Mouse (Mus musculus): ENCODE measurements at regions not wholly inside any gene's neighbourhood (a gene's known extent, or its start where the extent isn't known, plus 50 kb on each side); places are given as distances from the start of the nearest gene placed in this dataset.
A peak's percentile ranks its signal among the peaks of the same experiment; 100 is the strongest.

DNA sequence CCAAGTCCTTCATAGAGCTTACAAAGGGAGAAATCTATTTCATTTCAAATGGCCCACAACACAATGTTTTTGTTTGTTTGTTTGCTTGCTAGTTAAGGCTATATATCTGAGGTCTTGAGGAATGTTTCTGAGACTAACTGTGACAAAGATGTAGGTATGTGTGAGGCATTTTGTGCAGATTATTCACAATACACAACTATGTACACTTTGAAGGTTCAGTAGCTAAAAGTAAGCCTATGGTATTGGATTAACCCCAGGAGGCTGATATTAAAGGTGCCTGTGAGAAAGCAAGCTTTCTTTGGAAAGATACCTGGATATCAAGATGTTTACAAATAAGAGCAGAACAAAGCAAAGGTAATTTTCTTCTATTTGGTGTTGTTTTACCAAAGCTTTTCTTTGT is 179.8 kb downstream of the Ifng start:
- no peak for DNase-seq (ENCODE audit: low read depth, low spot score)

DNA sequence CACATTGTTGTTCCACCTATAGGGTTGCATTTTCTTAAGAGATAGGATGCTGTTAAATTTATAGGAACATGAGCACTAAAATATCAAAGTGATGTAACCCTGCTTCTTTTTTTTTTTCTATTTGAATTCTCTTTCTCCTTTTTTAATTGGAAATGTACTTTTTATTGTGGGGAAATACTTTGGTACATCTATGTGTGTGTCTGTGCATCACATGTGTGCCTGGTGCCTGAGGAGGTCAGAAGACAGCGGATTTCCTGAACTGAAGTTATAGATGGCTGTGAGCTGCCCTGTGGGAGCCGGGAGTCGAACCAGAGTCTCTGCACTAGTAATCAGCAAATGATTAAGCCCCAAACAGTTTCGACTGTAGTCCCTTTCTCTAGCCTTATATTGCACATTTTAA is 180.7 kb downstream of the Ifng start:
- DNase-seq (ENCODE audit: low read depth, low spot score): no peak
- 90% methylated on average over 4 of the region's 4 CpGs for WGBS

DNA sequence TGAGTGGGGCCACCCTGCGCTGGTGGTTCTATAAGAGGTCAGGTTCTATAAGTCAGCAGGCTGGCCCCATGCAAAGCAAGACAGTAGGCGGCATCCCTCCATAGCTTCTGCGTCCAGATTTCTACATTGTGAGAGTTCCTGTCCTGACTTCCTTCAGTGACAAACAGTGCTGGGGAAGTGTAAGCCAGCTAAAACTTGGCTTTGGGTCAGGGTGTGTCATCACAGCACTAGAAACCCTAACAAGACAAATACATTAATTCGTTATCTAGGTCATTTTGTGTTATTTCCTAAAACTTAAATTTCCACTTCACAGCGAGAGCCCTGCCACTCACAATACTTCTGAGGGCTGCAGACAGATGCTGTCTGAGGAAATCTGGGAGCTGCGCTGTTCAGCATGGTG is 181.3 kb downstream of the Ifng start:
- no peak for DNase-seq (ENCODE audit: low read depth, low spot score)

DNA sequence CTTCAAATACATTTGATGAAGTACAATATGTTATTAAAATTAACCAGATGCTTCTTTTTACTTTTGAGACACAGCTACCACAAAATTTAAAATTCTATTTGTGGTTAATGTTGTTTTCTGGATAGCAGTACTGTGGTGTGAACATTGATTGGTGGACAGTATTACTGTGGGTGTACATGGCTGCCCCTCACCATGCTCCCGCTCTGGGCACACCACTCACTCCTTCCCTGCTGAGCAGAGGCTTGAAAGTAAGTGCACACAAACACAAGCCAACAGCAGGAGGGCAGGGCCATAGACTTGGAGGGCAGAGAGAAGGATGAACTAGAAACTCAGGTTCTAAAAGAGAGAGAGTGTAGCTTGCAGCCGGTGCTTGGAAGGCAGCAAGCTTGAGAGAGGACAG is 182.1 kb downstream of the Ifng start:
- DNase-seq (ENCODE audit: low read depth, low spot score): no peak
- WGBS: 89% methylated on average over 2 of the region's 2 CpGs

More for the DNA sequence above, 181.3 kb downstream of the Ifng start:
- 72% methylated on average over 6 of the region's 6 CpGs for WGBS

DNA sequence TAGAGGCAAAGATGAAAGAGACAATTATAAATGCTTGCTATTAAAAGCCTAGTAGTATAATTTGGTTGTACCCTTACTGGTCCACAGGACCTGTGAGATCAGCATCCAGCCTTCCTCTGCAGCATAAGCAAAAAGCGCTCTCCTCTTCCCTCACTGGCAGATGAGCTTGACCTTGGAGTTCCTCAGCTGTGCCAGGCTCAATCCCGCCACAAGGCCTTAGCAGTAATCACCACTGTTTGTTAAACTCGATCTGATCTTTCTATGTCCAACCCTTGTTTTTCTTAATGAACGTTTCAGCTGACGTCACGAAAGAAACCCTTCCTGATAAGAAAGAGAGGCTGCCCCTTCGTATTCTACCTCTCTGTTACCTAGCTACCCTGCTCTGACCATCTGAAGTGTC is 183.5 kb downstream of the Ifng start:
- 74% methylated on average over 7 of the region's 7 CpGs for WGBS
- no peak for DNase-seq (ENCODE audit: low read depth, low spot score)

DNA sequence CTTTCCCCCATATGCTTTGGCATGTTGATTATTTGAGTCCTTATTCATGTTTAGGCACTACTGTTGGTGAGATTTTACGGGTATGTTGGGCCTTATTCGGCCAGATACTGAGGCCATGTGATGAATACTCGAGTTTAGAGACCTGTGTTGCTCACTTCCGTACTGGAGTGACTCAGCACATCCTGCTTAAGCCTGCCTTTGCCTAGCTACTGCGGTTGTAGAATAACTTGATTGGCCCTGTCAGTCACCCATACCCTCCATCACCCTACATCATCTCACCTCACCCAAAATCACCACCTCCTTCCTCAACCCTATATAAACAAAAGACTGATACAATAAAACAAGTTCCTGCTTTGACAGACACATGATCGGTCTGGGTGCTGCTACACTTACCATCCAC is 187.2 kb downstream of the Ifng start:
- WGBS: 69% methylated on average over 6 of the region's 6 CpGs
- DNase-seq (ENCODE audit: low read depth, low spot score): no peak

DNA sequence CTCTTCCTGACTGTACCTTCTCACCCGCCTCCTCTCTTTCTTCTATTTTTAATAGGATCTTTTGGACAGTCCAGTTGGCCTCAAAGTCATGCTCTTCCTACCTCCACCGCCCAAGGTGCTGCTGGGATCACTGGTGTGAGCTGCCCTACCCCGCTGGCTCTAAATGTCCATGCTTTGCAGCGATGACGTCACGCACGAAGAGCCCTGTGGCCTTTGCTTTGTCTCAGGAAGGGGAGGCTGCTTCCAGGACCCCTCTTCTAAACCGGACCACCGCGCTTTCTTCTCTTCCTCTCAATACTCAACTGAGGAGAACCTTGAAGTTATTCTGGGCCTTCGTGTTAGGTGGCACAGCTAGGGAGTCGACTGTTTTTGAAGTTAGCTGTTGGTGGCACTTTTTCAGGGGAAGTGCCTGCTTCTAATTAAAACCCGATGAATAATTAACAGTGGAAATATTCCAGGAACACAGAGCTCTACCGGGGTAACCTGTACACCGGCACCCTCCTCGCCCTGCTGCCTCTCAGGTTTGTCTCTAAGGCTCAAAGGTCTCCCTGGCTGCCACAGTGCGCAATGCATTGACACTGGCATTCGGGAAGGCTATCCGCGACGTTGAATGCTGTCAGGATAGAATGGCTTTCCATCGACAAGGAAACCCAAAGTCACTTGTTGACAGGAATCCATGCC is 188.7 kb downstream of the Ifng start:
- 91% methylated on average over 22 of the region's 22 CpGs for WGBS
- DNase-seq (ENCODE audit: low read depth, low spot score): no peak

DNA sequence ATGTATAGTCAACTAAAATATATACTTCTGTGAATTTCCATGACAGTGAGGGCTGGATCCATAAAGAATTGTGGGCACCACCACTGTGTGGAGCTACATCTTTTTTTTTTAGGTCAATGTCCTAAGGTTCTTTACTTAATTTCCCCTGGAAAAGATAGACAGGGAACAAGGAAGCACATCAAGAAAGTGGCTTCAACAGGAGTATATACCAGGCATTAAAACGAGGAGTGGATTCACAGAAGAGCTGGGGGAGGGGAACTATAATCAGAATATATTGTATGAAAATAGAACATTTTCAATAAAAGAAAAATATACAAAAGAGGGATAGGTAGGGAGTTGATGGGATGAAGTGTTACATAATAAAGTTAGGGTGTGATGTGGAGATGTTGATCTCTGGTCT is 190.9 kb downstream of the Ifng start:
- DNase-seq (ENCODE audit: low read depth, low spot score): no peak
- 29% methylated on average over 1 of the region's 1 CpGs for whole genome bisulfite sequencing

DNA sequence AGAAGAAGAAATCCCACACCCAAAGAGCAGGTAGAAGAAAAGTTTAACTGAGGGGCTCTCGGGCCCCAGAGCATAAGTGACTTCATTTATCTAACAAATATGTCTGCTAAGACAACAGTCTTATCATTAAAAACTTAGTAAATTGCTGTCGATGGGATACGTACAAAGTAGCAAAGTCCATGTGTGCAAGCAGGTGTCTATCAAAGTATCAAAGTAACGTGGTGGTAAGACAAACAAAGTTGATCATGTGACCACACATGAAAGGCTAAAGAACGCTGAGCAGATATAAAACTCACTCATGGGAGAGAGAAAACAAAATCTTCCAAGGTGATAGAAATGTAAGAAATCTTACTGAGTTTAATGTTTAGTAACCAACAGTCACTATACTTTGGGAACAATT is 191.3 kb downstream of the Ifng start:
- WGBS: 33% methylated on average over 5 of the region's 5 CpGs
- no peak for DNase-seq (ENCODE audit: low read depth, low spot score)

DNA sequence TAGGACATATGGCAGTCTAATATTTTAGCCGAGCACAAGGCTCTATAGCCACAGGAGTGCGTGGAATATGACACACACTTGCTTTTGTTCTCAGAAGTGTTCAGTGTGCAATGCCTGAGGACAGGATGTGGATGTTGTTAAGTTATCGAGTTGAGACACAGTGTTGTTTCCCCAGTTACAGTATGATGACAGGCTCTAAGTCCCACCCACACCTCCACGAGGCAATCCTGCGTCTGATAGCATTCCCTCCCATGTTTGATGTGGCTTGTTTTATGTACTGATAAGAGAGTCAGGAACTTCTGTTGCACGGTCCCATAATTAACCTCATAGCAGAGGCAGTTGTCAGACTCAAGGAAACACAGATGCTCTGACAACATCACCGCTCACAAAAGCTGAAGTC is 192.6 kb downstream of the Ifng start:
- peak; percentile 38 for DNase-seq (ENCODE audit: low read depth, low spot score)
- 17% methylated on average over 7 of the region's 7 CpGs for WGBS

DNA sequence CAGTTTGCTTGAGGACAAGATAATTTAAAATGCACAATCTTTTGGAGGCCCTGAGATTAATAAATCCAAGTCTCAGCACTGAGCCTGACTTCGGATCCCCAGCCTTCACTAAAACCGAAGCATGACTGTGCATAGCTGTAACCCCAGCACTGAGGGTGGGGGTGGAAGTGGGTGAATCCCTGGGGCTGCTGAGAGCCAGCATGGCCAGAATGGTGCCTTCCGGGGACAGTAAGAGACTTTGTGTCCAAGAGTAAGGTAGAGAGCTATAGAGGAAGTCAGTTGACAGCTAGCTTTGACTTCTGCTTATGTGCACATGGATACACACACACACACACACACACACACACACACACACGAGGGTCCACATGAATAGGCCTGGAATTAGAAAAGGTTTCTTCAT is 198.3 kb downstream of the Ifng start:
- DNase-seq (ENCODE audit: low read depth, low spot score): no peak
- WGBS: 75% methylated on average over 4 of the region's 4 CpGs

DNA sequence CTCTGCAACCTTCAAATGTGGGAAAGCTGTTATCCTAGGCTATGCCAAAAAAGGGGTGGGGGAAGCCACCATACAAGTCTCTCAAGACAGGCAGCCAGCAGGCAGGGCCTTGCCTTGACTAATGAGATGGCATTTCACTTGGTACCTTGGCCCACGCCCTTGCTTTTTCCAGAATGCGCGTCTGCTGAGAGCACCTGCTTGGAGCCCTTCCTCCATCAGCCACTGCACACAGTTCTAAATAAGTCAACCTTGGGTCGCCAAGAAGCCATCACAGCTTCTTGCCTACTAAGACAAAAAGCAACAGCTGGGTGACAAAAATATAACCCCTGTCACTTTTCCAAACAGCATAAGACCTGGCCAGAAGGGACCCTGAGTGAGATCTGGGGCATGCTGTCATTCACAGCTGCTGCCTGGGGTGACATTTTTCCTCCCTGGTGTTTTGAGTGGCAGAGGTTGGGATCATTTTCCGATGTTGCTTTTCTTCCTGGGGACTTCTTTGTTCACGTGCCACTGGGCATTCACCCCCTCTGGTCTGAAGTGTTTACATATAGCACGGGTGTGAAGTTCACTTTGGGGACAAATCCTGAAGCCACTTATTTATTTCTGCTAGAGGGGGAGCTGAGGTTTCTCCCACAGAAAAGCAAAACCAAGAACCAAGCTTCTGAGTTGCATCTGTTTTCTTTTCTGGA is 199.4 kb downstream of the Ifng start:
- WGBS: 46% methylated on average over 7 of the region's 7 CpGs
- DNase-seq (ENCODE audit: low read depth, low spot score): no peak

DNA sequence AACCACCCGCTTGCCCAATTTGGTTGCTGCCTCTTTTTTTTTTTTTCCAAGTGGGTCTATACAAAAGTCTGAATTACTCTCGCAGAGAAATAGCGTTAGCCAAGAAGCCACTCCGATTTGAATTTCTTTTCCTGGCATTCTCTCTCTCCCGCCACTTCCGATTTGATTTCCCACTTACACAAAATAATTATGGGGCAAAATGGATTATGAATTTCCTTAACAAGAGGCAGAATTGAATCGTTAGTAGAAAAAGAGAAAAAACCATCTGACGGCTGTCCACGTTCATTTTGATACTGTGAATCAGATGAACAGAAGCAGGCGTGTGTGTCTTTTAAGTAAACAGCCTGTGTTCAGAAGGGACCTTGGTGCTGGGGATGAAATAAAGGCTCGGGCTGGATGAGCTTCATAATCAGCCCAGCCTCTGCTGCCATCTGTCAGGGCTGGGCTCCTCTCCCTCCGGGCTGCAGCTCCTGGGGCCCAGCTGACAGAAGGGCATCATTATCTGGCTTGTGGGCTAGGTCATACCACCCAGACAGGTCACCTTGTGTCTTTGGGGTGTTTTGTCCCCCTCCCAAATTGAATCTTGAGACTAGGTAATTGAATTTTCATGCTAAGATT is 200.1 kb downstream of the Ifng start:
- DNase-seq (ENCODE audit: low read depth, low spot score): no peak

DNA sequence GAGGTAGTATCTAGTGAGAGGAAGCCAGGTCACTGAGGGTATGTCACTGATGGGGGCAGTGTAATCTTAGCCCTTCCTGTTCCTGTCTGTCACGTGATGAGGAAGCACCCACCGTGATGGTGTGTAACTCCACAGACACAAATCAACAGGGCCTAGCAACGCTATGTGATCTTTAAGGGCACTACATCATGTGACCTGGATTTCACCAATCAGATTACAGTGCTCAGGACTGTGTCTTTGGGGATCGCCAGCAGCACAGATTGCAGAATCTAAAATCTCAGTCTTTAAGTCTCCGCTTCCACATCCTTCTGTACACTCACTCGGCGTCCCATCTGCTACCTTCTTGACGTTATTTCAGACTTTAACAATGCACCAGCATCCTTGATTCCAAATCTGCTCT is 202.8 kb downstream of the Ifng start:
- WGBS: 82% methylated on average over 8 of the region's 8 CpGs
- DNase-seq (ENCODE audit: low read depth, low spot score): no peak

More for the DNA sequence above, 200.1 kb downstream of the Ifng start:
- 62% methylated on average over 12 of the region's 12 CpGs for WGBS

DNA sequence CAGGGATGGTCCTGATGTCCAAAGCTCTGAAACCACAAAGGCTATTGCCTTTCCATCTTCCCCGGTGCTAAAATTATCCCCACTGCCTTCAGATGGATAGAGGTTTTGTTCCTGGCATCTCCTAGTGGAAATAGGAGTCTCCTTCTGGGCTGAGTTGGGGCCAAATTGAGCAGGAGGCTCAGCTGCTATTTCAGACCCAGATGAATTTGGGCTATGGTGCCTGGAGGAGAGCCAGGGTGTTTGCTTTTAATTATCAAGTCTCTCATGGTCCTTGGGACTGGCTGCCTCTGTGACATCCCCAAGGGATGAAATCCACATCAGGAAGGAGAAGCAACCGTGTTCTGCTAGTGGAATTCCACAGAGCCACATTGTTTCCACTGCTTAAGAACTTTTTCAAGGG is 207.3 kb downstream of the Ifng start:
- WGBS: 57% methylated on average over 2 of the region's 2 CpGs
- DNase-seq (ENCODE audit: low read depth, low spot score): no peak

DNA sequence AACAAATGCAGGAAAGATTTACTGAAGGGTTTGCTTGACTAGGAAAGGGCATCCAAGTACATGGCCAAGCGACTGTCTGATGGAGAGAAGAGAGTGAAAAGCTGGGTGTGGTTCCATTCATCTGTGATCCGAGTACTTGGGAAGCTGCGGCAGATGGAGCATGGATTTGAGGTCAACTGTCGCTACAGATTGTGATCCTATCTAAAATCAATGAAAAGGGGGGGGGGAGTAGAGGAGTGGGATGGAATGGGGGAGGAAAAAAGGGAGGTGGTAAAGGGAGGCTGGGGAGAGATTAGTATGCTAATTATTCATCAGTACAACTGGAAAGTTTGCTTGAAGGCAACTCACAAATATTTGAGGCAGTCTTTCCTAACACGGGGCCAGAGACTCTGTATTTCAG is 213.4 kb downstream of the Dyrk2 start:
- WGBS: 89% methylated on average over 5 of the region's 5 CpGs
- no peak for DNase-seq (ENCODE audit: low read depth, low spot score)

DNA sequence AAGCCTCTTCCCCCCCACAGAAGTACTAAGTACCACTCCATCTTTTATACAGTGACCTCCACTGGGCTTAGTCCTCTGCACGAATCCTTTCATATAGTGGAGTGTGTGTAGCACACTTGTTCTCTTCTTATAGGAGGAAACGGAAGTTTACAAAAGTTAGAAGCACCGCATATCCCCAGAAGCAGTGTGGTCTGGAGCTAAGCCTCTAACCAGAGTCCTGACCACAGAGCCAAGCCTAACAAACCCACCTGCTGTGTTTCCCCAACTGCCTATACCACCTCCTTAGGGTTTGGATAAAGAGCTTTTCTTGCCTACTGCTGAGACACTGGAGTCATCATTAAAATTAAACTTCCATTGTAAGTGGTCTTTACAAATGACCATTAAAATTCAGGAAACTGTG is 204.0 kb downstream of the Dyrk2 start:
- 63% methylated on average over 3 of the region's 3 CpGs for WGBS
- DNase-seq (ENCODE audit: low read depth, low spot score): no peak

DNA sequence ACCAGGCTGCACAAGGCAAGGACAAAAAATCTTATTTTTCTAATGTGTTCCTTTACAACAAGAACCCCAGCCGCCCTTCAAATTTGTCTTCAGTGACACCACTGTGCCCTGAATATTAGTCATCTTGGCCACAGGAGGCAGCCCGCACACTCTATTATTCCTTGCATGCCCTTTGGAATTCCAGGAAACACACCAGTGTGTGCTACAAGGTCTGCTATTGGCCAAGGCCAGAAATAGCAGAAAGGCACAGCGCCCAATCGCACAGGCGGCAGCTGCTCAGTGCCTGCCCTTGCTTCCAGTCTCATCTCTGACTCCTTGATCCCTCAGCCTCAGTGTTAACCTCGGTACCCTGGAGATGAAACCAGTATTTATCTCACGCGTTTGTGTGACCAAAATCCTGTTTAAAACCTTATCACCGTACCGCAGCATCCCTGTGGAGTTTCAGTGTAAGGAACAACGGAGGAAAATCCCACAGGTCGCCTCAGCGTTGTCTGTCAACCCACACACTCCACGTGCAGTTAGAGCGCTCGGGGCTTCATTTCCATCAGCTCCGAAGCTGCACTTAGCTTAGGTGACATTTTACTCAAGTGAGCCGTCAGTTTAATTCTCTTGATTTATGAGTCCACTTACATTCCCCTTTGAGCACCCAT is 194.1 kb downstream of the Dyrk2 start:
- DNase-seq (ENCODE audit: low read depth, low spot score): no peak
- WGBS: 35% methylated on average over 18 of the region's 18 CpGs

DNA sequence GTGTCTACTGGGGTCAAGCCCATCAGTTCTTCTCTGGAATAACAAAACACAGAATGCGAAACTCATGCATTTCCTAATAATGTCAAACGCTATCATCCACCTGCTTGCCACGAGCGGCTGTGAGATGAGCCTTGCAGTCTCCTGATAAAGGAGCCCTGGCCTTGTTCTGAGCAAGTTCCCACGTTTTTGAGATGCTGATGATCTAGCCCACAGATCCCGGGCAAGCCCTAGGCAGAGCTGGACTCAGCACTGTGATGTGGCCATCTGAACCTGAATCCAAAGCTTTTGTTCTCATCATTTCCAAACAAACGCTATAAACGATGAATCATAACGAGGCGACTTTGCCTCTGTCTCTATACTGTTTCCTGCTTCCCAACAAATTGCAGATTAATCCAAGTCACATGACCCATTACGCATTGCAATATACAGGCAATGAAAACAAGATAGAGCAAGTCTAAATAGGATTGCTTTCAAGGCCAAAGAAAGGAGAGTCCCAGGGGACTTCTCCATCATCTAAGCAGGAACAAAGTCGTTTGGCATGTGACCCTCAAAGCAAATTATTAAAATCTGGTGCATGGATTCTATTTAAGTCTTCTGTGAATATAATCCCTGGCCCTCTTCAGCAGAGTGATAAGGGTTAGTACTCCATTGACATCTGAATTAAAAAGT is 191.1 kb downstream of the Dyrk2 start:
- no peak for DNase-seq (ENCODE audit: low read depth, low spot score)
- WGBS: 79% methylated on average over 12 of the region's 12 CpGs

DNA sequence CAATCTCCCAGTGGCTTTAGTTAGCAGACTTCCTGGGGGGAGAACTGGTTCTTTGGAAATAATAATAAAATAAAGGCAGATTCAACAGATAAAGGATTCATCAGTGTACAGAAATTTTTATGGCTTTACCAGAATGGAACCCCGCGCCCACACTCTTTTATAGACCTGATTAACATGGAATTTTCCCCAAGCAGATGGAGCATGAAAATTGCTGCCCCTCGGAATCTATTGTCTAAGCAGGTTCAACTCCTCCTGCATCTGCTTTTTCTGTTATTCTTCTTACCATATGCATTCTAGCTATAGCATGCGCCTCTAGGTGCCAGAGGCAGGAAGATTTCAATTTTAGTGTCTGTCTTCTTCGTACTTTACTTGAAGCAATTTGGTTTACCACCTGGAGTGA is 190.5 kb downstream of the Dyrk2 start:
- DNase-seq (ENCODE audit: low read depth, low spot score): no peak
- WGBS: 69% methylated on average over 5 of the region's 5 CpGs
